In the genomic region with DNA sequence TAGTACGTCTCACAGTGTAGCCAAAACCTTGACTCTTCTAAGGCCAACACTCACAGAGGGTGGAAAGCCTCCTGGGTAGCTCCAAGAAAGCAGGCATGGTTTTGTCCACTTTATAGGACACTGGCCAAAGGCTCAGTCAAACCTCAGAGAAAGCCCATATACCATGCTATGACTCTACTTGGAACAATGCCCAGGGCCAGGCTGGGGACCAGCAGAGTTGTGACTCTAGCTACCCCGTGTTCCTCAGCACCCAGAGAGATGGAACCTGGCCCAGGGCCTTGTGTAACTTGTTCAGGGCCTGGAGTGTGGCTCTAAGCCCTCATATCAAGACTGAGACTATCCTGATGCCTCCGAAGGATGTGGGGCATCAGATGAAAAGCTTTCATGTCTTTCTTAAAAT, we compare ENCODE assay signal across 19 mouse cellular contexts.
"Had no signal": no experiment of that assay in that cellular context is flagged by ENCODE, and none has a peak within 500 bp of the region (broad histone marks: within the 10 kb centered on the region; RNA-seq: fewer than 3 reads in every experiment).

No protein-coding gene starts in this region.

- H3K27ac ChIP-seq: left cerebral cortex, adult 2 months; liver, embryonic 13.5 days; midbrain, embryonic 12.5 days; midbrain, embryonic 15.5 days; neural tube, embryonic 12.5 days; neural tube, embryonic 15.5 days; stomach, postnatal 0 days had no signal

- H3K4me1 ChIP-seq: liver, embryonic 13.5 days; neural tube, embryonic 12.5 days had no signal

- DNase-seq: kidney, postnatal 10 days; kidney, postnatal 36 days; layer of hippocampus, postnatal 36 days; liver, embryonic 13.5 days; lung, adult 2 months; lung, postnatal 14 days; lung, postnatal 4 days; right cerebral cortex, adult 18-20 months; right cerebral cortex, postnatal 14 days; right cerebral cortex, postnatal 4 days; thymus, adult 2 months; thymus, postnatal 14 days; thymus, postnatal 4 days had no signal

- H3K4me3 ChIP-seq: left cerebral cortex, adult 2 months; liver, embryonic 13.5 days; midbrain, embryonic 12.5 days; midbrain, embryonic 15.5 days; neural tube, embryonic 12.5 days; neural tube, embryonic 15.5 days had no signal

- H3K27me3 ChIP-seq: liver, embryonic 13.5 days had no signal
